Mouse (Mus musculus): ENCODE data around the gene Umad1. TPM values are rescaled to one million over a fixed set of nuclear protein-coding genes. Genes with fewer than 3 reads are reported as not detected.
"Not testable (repeated sequence)": the region's sequence is repeated elsewhere in the genome, so short reads cannot be mapped to it uniquely, and the experiment has no call there.

Gene Umad1
- polyA plus RNA-seq, 1 experiment, result 5.9 TPM

- Histone ChIP-seq H3ac (ENCODE audit: control insufficient read depth, insufficient read length) (no peak overlapping the region), H3K79me2 (ENCODE audit: control insufficient read depth, insufficient read depth) (no peaks in the 10 kb centered on the region), H3K27me3 (ENCODE audit: control insufficient read depth, insufficient read depth, insufficient read length) (no peaks in the 10 kb centered on the region), H3K4me3 (no peak overlapping the region), H3K36me3 (ENCODE audit: control insufficient read depth, insufficient read depth) (no peaks in the 10 kb centered on the region), H3K4me2 (ENCODE audit: low read depth) (no peak overlapping the region)
- TF ChIP-seq MYOG (IDR thresholded peaks at IDR 0.05; ENCODE audit: control insufficient read depth in 1 of 3, insufficient read depth in 1 of 3, insufficient read length in 2 of 3, low read depth in 2 of 3) (no peak), E2F4 (IDR thresholded peaks at IDR 0.05; ENCODE audit: insufficient read depth) (no peak), TCF12 (IDR thresholded peaks at IDR 0.05; ENCODE audit: insufficient read depth, poor library complexity, severe bottlenecking) (no peak), MYOD1 (IDR thresholded peaks at IDR 0.05; ENCODE audit: control insufficient read depth in 1 of 3, insufficient read length in 2 of 3, low read depth in 2 of 3) (no peak), SRF (IDR thresholded peaks at IDR 0.05; ENCODE audit: control insufficient read depth, insufficient read length, low read depth) (no peak)
Measured at GRCm38 (mm10) chr6:8312554-8312953, 53.5 kb downstream of the Umad1 start.

GRCm38 (mm10) chr6:8316201-8316600, 57.1 kb downstream of the Umad1 start:
- H3K27me3 ChIP-seq (ENCODE audit: control insufficient read depth, insufficient read depth, insufficient read length), result no peaks in the 10 kb centered on the region
- H3ac ChIP-seq (ENCODE audit: control insufficient read depth, insufficient read length), result no peak overlapping the region
- no peak for TF ChIP-seq POLR2AphosphoS2 (IDR thresholded peaks at IDR 0.05; ENCODE audit: insufficient read length, low read depth)
- no peak for TF ChIP-seq MAX (IDR thresholded peaks at IDR 0.05; ENCODE audit: low read depth)
- TF ChIP-seq E2F4 (IDR thresholded peaks at IDR 0.05; ENCODE audit: insufficient read depth), result no peak
- TF ChIP-seq MYOD1 (IDR thresholded peaks at IDR 0.05; ENCODE audit: control insufficient read depth in 1 of 3, insufficient read length in 2 of 3, low read depth in 2 of 3), result no peak
- no peak for TF ChIP-seq POLR2A (IDR thresholded peaks at IDR 0.05; ENCODE audit: insufficient read length, low read depth)
- no peak for TF ChIP-seq CEBPB (IDR thresholded peaks at IDR 0.05; ENCODE audit: insufficient read depth, poor library complexity, severe bottlenecking)
- TF ChIP-seq MYOG (IDR thresholded peaks at IDR 0.05; ENCODE audit: control insufficient read depth in 1 of 3, insufficient read depth in 1 of 3, insufficient read length in 2 of 3, low read depth in 2 of 3), result no peak
- TF ChIP-seq TCF12 (IDR thresholded peaks at IDR 0.05; ENCODE audit: insufficient read depth, poor library complexity, severe bottlenecking), result no peak
- no peak for TF ChIP-seq TCF3 (IDR thresholded peaks at IDR 0.05; ENCODE audit: insufficient read length, low read depth)
- no peak for TF ChIP-seq SRF (IDR thresholded peaks at IDR 0.05; ENCODE audit: control insufficient read depth, insufficient read length, low read depth)
- TF ChIP-seq USF1 (IDR thresholded peaks at IDR 0.05; ENCODE audit: low read depth), result no peak
- no peak for TF ChIP-seq REST (IDR thresholded peaks at IDR 0.05; ENCODE audit: insufficient read depth, insufficient read length)
- H3K36me3 ChIP-seq (ENCODE audit: control insufficient read depth, insufficient read depth), result no peaks in the 10 kb centered on the region
- H3K79me2 ChIP-seq (ENCODE audit: control insufficient read depth, insufficient read depth), result no peaks in the 10 kb centered on the region
- no peak overlapping the region for H3K4me2 ChIP-seq (ENCODE audit: low read depth)
- no peak overlapping the region for H3K4me3 ChIP-seq

- Histone ChIP-seq H3ac (ENCODE audit: control insufficient read depth, insufficient read length) (no peak overlapping the region), H3K4me3 (no peak overlapping the region), H3K4me2 (ENCODE audit: low read depth) (no peak overlapping the region), H3K27me3 (ENCODE audit: control insufficient read depth, insufficient read depth, insufficient read length) (no peaks in the 10 kb centered on the region), H3K36me3 (ENCODE audit: control insufficient read depth, insufficient read depth) (no peaks in the 10 kb centered on the region), H3K79me2 (ENCODE audit: control insufficient read depth, insufficient read depth) (no peaks in the 10 kb centered on the region)
- no peak for TF ChIP-seq MYOG (IDR thresholded peaks at IDR 0.05; ENCODE audit: control insufficient read depth in 1 of 3, insufficient read depth in 1 of 3, insufficient read length in 2 of 3, low read depth in 2 of 3)
- TF ChIP-seq USF1 (IDR thresholded peaks at IDR 0.05; ENCODE audit: low read depth), result no peak
- no peak for TF ChIP-seq POLR2A (IDR thresholded peaks at IDR 0.05; ENCODE audit: insufficient read length, low read depth)
- TF ChIP-seq MYOD1 (IDR thresholded peaks at IDR 0.05; ENCODE audit: control insufficient read depth in 1 of 3, insufficient read length in 2 of 3, low read depth in 2 of 3), result no peak
- no peak for TF ChIP-seq MAX (IDR thresholded peaks at IDR 0.05; ENCODE audit: low read depth)
- no peak for TF ChIP-seq TCF12 (IDR thresholded peaks at IDR 0.05; ENCODE audit: insufficient read depth, poor library complexity, severe bottlenecking)
- TF ChIP-seq CEBPB (IDR thresholded peaks at IDR 0.05; ENCODE audit: insufficient read depth, poor library complexity, severe bottlenecking), result no peak
- TF ChIP-seq E2F4 (IDR thresholded peaks at IDR 0.05; ENCODE audit: insufficient read depth), result no peak
- no peak for TF ChIP-seq SRF (IDR thresholded peaks at IDR 0.05; ENCODE audit: control insufficient read depth, insufficient read length, low read depth)
- no peak for TF ChIP-seq REST (IDR thresholded peaks at IDR 0.05; ENCODE audit: insufficient read depth, insufficient read length)
- TF ChIP-seq POLR2AphosphoS2 (IDR thresholded peaks at IDR 0.05; ENCODE audit: insufficient read length, low read depth), result no peak
- TF ChIP-seq TCF3 (IDR thresholded peaks at IDR 0.05; ENCODE audit: insufficient read length, low read depth), result no peak
Measured at GRCm38 (mm10) chr6:8319591-8319990, 60.5 kb downstream of the Umad1 start.

GRCm38 (mm10) chr6:8331496-8331895, 72.4 kb downstream of the Umad1 start:
- not testable (repeated sequence) for H3K36me3 ChIP-seq (ENCODE audit: control insufficient read depth, insufficient read depth); H3ac ChIP-seq (ENCODE audit: control insufficient read depth, insufficient read length); H3K4me3 ChIP-seq; H3K27me3 ChIP-seq (ENCODE audit: control insufficient read depth, insufficient read depth, insufficient read length); H3K79me2 ChIP-seq (ENCODE audit: control insufficient read depth, insufficient read depth); H3K4me2 ChIP-seq (ENCODE audit: low read depth)

GRCm38 (mm10) chr6:8333380-8333779, 74.3 kb downstream of the Umad1 start:
- H3K36me3 ChIP-seq (ENCODE audit: control insufficient read depth, insufficient read depth), result no peaks in the 10 kb centered on the region
- H3K79me2 ChIP-seq (ENCODE audit: control insufficient read depth, insufficient read depth), result no peaks in the 10 kb centered on the region

More at GRCm38 (mm10) chr6:8333380-8333779, 74.3 kb downstream of the Umad1 start:
- H3ac ChIP-seq (ENCODE audit: control insufficient read depth, insufficient read length), result no peak overlapping the region
- no peak overlapping the region for H3K4me3 ChIP-seq
- no peaks in the 10 kb centered on the region for H3K27me3 ChIP-seq (ENCODE audit: control insufficient read depth, insufficient read depth, insufficient read length)
- H3K4me2 ChIP-seq (ENCODE audit: low read depth), result no peak overlapping the region
- TF ChIP-seq POLR2A (IDR thresholded peaks at IDR 0.05; ENCODE audit: insufficient read length, low read depth) (no peak), MAX (IDR thresholded peaks at IDR 0.05; ENCODE audit: low read depth) (no peak), MYOD1 (IDR thresholded peaks at IDR 0.05; ENCODE audit: control insufficient read depth in 1 of 3, insufficient read length in 2 of 3, low read depth in 2 of 3) (no peak), POLR2AphosphoS2 (IDR thresholded peaks at IDR 0.05; ENCODE audit: insufficient read length, low read depth) (no peak), MYOG (IDR thresholded peaks at IDR 0.05; ENCODE audit: control insufficient read depth in 1 of 3, insufficient read depth in 1 of 3, insufficient read length in 2 of 3, low read depth in 2 of 3) (no peak), REST (IDR thresholded peaks at IDR 0.05; ENCODE audit: insufficient read depth, insufficient read length) (no peak), TCF12 (IDR thresholded peaks at IDR 0.05; ENCODE audit: insufficient read depth, poor library complexity, severe bottlenecking) (no peak), SRF (IDR thresholded peaks at IDR 0.05; ENCODE audit: control insufficient read depth, insufficient read length, low read depth) (no peak), E2F4 (IDR thresholded peaks at IDR 0.05; ENCODE audit: insufficient read depth) (no peak)
